Mouse (Mus musculus): Measurements from ENCODE around the gene Hmga1. TPM values are rescaled to one million over a fixed set of nuclear protein-coding genes. Genes with fewer than 3 reads are reported as not detected.
A peak's percentile ranks its signal among the peaks of the same experiment; 100 is the strongest.

Gene Hmga1
- total RNA-seq, 2 experiments from 2014 or later = 24.0 to 25.2 TPM

DNA sequence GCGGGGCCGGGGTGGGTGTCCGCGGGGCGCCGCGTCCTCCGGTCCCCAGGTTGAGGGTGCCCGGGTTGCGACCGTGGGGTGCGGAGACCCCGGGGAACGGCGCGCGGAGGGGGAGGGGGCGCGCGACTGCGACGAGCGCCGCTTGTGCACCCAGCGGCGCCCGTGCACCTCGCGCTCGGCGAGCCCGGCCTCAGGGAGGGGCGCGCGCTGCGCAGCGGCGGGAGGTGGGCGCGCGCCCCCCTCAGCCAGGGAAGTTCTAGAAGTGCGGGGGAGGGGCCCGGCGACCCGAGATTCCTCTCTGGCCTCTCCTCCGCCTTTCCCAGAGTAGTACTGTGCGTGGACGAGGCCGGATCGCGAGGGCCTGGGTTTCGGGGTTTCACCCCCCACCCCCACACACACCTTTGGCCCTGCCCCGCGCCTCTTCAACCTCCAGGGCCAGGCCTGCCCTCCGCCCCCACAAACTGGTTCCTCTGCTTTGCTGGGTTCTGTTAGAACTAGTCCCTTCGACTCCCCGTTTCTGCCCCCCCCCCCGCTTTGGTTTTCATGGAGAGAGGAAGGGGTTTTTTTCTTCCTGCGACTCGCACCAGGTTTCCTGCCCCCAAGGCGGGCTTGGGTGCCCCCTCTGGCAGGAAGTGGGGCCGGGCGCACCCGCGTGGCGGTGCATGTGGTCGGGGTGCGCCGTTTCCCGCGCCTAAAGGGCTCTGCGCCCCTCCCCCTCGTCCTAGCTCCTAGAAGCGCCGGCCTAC, 1.1 kb downstream of the Hmga1 start:
- no peak for DNase-seq
- intact Hi-C loops (cut with DNase I) = no loop called here

DNA sequence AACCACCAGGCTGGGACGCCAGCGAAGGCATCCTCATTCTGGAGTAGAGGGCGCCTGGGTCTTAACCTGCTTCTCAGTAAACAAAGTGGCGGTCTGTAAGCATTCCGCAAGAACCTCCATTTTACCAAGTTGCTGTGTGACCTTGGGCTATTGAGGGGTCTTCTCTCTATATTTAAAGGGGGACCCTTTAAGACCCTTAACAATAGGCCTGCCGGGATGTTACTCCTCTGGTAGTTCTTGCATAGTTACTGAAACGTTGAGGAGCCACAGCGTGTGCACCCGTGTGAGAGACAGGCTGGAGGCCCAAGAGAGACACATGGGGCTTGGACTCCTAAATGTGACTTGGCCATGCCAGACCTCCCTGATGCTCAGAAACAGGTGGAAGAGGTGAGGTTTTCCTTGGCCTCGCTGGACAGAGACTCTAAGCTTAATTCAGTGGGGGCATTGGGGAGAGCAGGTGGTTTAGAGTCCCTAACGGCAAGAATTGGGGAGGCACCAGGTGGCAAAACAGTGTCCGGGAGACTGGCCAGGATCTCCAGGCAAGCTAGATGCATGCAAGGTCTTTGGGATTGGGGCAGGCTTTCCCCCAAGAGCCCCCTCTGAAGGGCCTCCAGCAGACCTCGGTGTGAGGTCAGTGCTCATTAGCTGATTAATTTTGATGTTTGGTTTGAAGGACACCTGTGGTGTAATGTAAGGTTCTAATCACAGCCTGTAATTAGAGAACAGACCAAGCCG, 1.8 kb downstream of the Hmga1 start:
- DNase-seq = no peak
- intact Hi-C loops (cut with DNase I) = no loop called here

DNA sequence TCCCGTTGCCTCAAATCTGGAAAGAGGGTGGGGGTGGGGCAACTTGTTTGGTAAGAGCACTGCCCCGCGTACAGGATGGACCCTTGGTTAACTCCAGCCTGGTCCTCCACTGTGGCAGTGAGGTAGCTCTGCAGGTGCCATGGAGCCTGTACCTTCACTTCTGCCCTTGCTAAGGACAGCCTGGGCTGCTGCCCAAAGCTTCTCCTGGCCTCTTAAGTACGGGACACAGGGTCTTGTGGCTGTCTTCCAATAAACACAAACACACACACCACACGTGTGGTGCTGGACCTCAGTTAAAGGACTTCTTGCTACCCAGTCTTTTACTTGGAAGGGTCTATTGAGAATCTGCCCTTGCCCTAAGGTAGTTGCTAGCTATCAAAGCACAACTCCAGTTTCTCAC, 2.5 kb downstream of the Hmga1 start:
- intact Hi-C loops (cut with DNase I) = no loop called here
- DNase-seq = no peak

DNA sequence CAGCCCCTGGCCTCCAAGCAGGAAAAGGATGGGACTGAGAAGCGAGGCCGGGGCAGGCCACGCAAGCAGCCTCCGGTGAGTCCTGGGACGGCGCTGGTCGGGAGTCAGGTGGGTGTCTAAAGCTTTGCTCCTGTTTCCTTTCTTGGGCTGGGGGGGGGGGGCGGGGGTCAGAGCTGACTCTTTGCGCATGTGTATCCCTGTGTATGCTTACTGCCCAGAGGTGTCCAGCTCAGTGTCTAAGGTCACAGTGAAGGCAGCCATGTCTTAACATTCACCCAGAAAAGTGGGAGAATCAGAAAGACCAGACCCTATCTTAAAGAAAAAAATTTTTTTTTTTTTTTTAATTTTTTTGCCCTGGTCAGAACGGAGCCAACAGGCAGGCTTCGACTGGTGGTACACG, 3.3 kb downstream of the Hmga1 start:
- no peak for DNase-seq
- intact Hi-C loops (cut with DNase I) = no loop called here

DNA sequence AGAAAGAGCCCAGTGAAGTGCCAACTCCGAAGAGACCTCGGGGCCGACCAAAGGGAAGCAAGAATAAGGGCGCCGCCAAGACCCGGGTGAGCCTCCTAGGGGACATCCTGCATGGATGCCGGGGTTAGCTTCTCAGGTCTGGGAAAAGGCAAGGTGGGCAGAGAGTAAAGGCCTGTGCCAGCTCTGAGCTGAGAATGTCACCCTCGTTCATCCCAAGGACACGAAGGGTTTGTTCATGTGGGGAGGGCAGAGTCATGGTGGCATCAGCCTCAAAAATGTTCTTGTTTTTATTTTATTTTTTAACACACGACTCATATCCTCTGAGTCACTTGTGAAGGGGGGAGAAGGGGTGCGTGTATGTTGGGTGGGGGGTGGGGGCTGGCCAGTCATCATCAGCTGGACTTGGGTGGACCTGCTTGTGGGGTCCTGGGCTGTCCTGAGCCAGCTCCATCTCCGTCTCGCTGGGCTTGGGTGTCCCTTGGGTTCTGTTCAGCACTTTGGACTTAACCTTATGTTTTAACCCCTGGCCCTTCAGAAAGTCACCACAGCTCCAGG, 4.7 kb downstream of the Hmga1 start:
- DNase-seq = no peak
- intact Hi-C loops (cut with DNase I) = no loop called here

DNA sequence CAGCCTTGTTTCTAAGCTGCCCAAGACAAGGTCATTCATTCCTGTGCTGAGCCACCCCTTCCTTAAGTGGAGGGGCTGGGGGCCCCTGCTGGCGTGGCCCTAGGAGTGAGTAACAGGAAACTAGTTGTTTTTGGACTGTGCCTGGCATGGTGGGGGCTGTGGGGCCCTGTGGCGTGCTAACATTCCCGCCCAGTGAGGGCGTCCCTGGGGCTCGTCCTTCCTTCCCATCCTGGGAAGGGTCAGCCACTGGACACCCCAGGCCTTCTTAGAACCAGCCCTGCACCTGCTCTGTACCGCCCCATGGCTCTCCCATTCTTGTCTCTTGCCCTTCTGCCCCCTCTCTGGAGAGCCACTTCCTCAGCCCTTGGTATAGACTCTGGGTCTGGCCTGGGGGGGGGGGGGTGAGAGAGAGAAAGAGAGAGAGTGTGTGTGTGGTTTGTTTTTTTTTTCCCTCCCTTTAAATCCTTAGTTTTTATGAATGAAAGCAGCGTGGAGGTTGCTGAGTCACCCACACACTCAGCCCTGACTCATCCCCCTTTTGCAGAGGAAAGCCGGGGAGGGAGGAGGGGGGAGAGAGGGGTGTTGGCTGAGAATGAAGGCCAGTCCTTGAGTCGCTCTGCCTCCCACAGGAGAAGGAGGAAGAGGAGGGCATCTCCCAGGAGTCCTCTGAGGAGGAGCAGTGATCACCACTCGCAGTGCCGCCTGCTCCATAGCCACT, 5.7 kb downstream of the Hmga1 start:
- intact Hi-C loops (cut with DNase I) = no loop called here
- DNase-seq = no peak

DNA sequence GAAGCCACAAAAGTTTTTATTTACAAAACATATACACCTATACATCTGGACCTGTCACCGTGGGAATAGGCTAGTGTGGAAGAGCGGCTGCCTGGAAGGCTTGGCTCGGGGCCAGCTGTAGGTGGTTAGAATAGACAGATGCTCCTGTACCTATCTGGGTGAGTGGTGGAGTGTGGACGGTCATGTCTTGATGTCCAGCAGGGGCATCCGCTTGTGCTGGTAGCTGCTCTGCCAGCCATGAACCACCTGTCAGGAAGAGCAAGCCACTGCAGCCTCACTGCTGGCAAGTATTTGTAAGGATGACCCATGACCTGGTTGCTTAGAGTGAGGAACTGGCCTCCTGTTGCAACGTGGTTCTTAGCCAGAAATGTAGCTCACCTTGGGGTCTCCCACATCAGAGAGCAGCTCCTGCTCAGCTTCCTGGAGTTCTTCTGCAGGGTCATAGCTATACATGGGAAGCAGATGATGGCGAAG, 7.5 kb downstream of the Hmga1 start:
- intact Hi-C loops (cut with DNase I) = no loop called here
- DNase-seq = no peak

DNA sequence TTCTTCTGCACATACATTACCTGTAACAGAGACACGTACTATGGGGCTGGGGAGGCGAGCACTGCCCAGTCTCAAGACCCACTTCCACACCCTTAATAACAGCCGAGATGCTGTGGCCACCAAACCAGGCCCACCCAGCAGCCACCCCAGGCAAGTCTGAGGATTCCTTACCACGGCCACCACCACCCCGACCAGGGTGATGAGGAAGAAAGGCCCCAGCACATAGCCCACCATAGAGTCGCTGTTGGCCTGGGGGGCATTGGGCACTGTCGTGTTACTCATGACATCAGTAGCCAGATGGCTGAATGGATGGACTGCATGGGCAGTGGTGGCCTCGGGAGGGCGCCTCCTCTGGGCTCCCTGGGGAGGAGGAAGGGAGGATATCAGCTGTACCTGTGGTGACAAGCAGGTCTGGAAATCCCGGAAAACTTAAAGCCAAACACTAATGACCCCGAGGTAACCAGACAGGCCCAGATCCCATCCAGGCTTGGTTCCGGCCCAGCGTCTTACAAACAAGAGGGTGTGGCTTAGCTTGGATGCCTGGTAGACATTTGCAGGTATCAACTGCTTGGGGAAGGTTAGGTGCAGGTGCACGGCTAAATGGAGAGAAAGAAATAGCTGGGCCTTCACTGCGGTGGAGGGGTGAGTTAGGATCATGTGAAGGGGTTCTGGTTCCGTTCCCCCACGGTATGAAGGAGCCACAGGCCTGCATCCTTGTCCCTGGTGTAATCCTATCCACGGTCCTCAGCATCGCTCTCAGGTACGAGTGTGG, 8.3 kb downstream of the Hmga1 start:
- no peak for DNase-seq
- intact Hi-C loops (cut with DNase I) = loop anchor here (1.0 kb wide), 1 partner anchor 65 kb away; no protein-coding TSS in a partner anchor

DNA sequence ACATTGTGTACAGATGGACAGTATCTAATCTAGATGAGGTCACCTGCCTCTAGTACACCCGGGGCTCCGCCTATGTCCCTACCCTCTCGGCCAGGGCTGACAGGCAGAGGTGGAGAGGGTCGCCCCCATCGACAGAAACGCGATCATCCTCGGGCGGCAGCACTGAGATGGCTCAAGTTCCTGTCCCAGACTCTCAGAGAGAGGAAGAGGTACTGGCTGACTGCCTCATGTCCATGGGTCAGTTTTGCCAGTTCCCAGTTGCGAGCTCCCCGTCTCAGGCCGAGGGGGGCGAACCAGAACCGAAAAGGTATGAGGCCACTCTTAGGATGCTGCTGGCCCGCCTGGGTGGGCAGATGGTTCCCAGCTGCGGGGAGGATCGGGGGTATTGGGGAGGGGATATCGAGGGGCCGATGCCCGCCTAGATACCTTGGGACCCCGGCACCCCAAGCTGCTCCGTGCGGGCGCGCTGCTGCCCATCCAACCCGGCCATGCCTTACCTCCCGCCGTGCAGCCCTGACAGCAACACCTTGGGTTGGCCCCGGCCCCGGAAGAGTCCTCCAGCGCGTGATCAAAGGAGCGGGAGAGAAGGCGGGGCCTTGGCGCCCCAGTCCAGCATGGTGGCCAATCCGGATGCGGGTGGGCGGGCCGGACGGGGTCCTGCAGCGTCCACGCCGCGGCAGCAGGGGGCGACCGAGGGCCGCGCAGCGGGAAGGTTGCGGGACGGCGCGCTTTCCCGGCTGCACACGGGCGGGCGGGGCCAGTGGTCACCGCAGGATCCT, 9.1 kb downstream of the Hmga1 start, which contains the start of gene AI413582:
Gene AI413582 (minus strand): TSS at position 594 of the 779 bp plus-strand sequence.
- peak; percentile 92 to 96 for DNase-seq
- intact Hi-C loops (cut with DNase I) = loop anchor here (1.0 kb wide), 1 partner anchor 64 kb away; no protein-coding TSS in a partner anchor

DNA sequence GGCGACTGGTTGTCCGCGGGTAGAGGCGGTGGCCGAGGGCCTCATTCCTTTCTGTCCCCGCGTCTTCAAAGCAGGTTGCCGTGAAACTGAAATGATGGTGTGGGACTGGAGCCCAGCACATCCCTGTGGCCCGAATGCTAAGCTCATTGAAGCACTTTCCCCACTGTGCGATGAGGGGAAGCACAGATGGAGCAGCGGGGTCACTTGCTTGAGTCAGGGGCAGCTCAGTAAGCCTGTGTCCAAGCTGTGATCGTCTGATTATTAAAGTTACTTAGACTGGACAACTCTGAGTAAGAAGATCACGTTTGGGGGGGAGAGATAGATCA, 9.6 kb downstream of the Hmga1 start:
- DNase-seq = no peak
- intact Hi-C loops (cut with DNase I) = loop anchor here (1.0 kb wide), 1 partner anchor 63 kb away; no protein-coding TSS in a partner anchor

DNA sequence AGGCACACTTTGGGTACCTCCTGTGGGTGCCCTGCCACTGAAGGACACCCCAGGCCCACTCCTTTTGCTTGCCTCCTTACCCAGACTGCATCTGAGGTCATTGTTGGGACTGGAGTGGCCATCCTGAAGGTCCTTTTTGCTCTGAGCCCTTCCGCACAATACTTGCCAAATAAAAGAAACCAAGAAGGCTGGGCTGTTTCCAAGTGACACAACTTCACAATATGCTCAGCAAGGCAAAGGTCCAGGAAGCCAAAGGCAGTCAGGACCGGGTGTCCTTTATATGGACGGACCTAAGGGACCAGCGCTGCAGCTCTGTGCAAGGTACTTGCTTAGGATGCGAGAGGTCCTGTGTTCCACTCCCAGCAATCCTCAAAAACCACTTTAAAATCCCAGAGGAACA, 11.9 kb downstream of the Hmga1 start:
- DNase-seq = no peak
- intact Hi-C loops (cut with DNase I) = no loop called here

DNA sequence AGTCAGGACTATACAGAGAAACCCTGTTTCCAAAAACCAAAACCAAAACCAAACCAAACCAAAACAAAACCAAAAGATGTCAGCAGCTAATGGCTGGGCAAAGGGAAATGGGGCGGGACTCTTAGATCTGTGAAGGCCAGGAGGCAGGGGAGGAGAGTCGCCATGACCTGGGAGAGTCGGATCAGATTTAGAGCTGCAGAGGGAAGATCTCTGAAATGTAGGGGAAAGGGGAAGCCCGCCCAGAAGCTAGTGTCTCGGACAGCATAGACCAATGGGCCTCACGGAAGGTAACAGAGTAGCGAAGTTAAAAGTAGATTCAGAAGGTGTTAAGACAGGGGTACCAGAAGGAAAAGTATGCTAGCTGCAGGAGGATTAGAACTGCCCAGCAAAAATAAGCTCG, 15.0 kb downstream of the Hmga1 start:
- intact Hi-C loops (cut with DNase I) = no loop called here
- no peak for DNase-seq

DNA sequence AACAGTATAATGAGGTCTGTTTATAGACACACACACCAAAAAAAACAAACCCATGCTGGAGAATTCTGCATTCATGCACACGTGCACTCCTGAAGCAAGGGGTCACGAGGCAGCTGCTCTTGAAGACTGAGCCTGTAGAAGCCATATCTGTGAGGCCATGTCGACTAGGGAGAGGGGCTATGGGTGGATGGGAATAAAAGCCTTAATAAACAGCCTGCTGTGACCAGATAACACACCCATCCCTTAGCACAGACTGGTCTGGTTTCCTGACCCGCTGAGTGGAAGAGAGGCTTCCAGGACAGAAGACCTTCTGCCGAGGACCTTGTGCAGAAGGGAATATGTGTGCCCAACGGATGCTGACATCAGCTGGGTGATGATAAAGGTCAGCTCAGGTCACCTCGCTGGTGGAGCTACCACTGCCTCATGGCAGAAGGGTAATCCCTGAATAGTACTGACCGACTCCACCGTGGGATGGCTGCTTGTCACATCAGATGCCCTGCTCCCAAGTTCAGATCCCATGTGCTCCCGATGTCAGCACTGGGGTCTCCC, 17.5 kb downstream of the Hmga1 start:
- intact Hi-C loops (cut with DNase I) = no loop called here
- no peak for DNase-seq

DNA sequence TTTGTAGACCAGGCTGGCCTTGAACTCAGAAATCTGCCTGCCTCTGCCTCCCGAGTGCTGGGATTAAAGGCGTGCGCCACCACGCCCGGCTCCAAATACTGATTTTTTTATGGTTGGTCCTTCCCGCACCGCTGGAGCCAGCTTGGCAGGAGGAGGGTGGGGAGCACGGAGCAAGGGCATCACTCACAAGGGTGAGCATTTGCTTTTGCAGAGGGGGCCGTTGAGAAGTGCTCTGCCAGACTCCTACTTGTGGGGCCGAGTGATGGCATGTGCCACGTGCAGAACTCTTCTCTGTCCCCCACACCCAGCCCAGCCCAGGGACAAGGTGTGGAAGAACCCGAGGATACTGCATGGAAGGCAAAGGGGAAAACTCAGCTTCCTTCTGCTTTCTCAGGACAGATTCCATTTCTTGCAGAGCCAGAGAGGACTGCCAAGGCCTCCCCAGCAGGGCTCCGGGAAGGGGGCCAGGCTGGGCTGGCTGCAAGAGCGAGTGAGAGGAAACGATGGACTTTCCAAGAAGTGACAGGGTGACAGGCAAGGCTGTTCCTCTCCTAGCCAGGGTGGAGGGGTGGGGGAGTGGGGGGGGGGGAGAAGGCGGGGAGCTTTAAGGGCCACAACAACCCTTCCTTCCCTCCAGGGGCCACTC, 18.3 kb downstream of the Hmga1 start:
- DNase-seq = peak; percentile 72 to 86
- intact Hi-C loops (cut with DNase I) = no loop called here

DNA sequence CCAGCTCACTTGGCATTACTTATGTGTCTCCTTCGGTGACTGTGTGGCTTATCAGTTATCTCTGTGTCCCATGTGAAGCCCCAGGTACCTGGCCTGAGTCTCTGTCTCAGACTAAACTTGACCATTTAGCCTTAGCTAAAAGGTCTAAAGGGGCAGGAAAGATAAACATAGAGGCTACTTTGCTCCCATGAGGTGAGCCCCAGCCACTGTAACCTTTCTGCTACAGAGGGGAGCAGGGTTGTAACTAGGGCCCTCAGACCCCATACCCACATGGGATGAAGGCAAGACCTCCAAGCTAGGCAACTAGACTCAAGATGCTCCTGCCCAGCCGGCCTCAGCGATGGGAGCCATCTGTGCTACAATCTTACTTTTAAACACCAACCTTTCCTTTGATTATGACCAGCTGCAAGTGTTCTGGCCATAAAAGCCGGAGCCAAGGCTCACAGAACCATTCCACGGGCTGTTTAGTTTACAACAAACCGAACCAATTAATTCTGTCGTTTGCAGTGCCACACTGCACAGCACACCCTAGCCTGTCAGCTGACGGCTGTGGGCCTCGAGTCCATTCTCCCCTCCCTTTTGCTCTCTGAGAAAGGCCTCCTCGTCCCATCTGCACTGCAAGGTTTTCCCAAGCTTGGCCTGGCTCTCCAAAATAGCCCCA, 18.9 kb downstream of the Hmga1 start:
- DNase-seq = no peak
- intact Hi-C loops (cut with DNase I) = no loop called here

DNA sequence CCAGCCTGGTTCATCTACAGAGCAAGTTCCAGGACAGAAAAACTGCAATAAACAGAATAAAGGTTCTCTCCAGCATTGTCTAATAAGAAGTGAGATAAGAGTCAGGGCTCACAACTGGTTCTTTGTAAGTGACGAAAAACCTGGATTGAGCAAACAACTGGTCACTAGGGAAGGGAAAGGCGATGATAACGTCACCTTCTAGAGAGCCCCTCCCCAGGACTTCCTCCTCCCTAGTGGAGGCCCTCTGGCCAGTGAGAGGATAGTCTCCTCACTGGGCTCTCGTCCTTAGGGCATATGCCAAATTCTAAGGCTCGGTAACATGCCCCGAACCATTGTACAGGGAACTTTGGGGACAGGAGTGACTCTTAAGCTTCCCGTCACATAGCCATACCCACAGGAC, 19.8 kb downstream of the Hmga1 start:
- DNase-seq = no peak
- intact Hi-C loops (cut with DNase I) = no loop called here

DNA sequence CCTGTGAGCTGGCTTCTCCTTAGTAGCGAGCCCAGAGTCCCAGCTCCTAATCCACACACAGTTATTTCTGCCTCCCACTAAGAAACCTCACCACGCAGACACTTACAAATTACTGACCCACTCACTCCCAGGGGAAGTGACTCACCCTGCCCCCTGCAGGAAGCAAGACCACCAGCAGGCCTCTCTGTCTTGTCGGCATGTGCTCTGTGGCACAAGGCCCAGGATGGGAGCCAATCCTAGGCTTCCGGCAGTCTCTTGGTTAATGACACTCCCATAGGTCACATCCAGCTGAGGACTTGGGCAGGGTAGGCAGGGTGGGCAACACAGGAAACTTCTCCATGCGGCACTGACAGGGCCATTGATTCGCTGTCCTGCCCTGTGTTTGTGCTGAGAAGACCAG, 21.2 kb downstream of the Hmga1 start:
- no peak for DNase-seq
- intact Hi-C loops (cut with DNase I) = no loop called here

DNA sequence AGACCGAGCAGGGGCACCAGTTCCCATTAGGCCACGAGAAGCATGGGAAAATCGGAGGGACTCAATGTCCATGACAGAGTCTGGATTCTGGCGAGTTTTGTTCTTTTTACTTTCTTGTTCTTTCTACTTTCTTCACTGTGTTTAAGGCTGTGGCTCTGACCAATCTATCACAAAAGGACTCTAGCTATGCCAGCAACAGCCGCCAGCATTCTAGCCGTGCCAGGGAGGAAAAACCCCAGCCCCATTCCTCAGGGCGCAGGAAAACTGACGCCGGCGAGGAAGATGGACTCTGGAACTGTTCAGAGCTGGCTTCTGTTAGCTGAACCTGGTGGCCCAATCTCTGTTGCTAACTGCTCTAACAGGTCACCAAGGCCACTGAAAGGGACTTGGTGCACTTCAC, 22.2 kb downstream of the Hmga1 start:
- intact Hi-C loops (cut with DNase I) = no loop called here
- no peak for DNase-seq

Measured in gastrocnemius, postnatal 36 days (tissue).